Mouse (Mus musculus) embryonic facial prominence, embryonic 13.5 days (tissue): ENCODE measurements at regions not wholly inside any gene's neighbourhood (a gene's known extent, or its start where the extent isn't known, plus 50 kb on each side); places are given as distances from the start of the nearest gene placed in this dataset.
A peak's percentile ranks its signal among the peaks of the same experiment; 100 is the strongest.

Source experiments
- ATAC-seq: fragments of 200-750 bp; cut with Nextera tagmentation; 2 replicates; pipeline ENCODE4 v1.8.0; 2017; ENCODE audit warnings: low read depth; ENCODE audit not compliant: insufficient number of reproducible peaks, insufficient read depth, low FRiP score, low TSS enrichment
- H3K27ac ChIP-seq: fragments of 300-500 bp; sonication (generic); 2 replicates; pipeline ENCODE4 v1.5.1; 2015; ENCODE audit warnings: moderate library complexity, mild to moderate bottlenecking, inconsistent platforms
- H3K27me3 ChIP-seq: fragments of 300-500 bp; sonication (generic); 2 replicates; pipeline ENCODE4 v1.6.1; 2015; ENCODE audit warnings: mild to moderate bottlenecking, inconsistent platforms
- H3K36me3 ChIP-seq: fragments of 300-500 bp; sonication (generic); 2 replicates; pipeline ENCODE4 v1.6.1; 2015; ENCODE audit warnings: mild to moderate bottlenecking, inconsistent platforms
- H3K4me1 ChIP-seq: fragments of 300-500 bp; sonication (generic); 2 replicates; pipeline ENCODE4 v1.6.1; 2015; ENCODE audit warnings: inconsistent platforms
- H3K4me2 ChIP-seq: fragments of 300-500 bp; sonication (generic); 2 replicates; pipeline ENCODE4 v1.6.1; 2015; ENCODE audit warnings: moderate library complexity, mild to moderate bottlenecking, inconsistent platforms
- H3K4me3 ChIP-seq: fragments of 300-500 bp; sonication (generic); 2 replicates; pipeline ENCODE4 v1.5.1; 2015; ENCODE audit warnings: mild to moderate bottlenecking, inconsistent platforms
- H3K9ac ChIP-seq: fragments of 300-500 bp; sonication (generic); 2 replicates; pipeline ENCODE4 v1.6.1; 2015; ENCODE audit warnings: mild to moderate bottlenecking, inconsistent platforms
- H3K9me3 ChIP-seq: fragments of 300-500 bp; sonication (generic); 2 replicates; pipeline ENCODE4 v1.6.1; 2016; ENCODE audit warnings: inconsistent platforms
- WGBS: fragments of 180-500 bp; shearing (Covaris S2); methylation state at CpG from one replicate; pipeline ENCODE4 v1.1.7; 2015; ENCODE audit warnings: mixed read lengths; 5-methylcytosine and 5-hydroxymethylcytosine counted together

DNA sequence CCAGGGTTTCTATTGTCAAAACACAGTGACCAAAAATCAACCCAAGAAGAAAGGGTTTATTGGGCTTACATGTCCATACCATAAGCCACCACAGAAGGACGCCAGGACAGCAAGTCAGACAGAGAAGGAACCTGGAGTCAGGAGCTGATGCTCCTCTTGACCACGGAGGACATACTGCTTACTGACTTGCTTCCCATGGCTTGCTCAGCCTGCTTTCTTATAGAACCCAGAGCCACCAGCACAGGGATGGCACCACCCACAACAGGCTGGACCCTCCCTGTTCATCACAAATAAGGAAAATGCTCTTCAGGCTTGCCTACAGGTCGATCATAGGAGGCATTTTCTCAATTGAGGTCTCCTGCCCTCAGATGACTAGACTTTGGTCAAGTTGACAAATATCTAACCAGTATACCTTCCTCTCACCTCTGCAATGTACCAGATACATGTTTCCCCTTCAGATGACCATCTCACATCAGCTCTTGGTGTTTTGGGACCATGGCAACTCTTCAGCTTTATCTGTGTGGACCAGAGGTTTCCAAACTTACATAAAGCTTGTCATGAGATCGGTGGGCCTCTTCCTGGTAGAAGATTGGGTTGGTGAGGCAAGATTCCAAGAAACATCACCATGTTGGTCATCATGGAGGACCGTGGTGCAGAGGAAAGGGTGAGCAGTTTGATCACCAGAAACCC is 61.2 kb upstream of the Ahctf1 start:
- Histone ChIP-seq H3K36me3 (no peaks in the 10 kb centered on the region), H3K4me1 (no peaks in the 10 kb centered on the region), H3K27me3 (no peaks in the 10 kb centered on the region), H3K4me3 (no peak overlapping the region), H3K9ac (no peak overlapping the region), H3K9me3 (no peaks in the 10 kb centered on the region), H3K4me2 (no peak overlapping the region), H3K27ac (no peak overlapping the region)
- 85% methylated on average over 5 of the region's 5 CpGs for WGBS
- ATAC-seq, result no peak

DNA sequence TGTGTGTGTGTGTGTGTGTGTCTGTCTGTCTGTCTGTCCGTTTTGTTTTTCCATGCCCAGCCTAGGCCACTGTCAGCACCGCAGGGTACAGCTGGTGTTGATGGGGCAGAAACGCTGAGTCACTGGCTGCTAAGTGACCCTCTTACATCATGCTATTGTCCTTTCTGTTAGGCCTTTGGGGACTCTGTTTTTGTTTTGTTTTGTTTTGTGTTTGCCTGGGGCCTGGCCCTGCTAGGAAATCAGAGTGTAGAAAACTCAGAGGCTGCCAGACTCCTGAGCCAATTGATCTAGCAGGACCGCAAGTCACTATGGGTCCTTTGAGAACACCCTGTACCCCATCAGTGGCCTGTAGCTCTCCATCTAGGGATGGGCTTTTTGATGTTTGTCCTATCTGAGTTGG is 59.9 kb upstream of the Ahctf1 start:
- Histone ChIP-seq H3K9ac (no peak overlapping the region), H3K9me3 (no peaks in the 10 kb centered on the region), H3K4me2 (no peak overlapping the region), H3K4me1 (no peaks in the 10 kb centered on the region), H3K27me3 (no peaks in the 10 kb centered on the region), H3K27ac (no peak overlapping the region), H3K36me3 (no peaks in the 10 kb centered on the region), H3K4me3 (no peak overlapping the region)
- no peak for ATAC-seq
- 65% methylated on average over 4 of the region's 4 CpGs for WGBS

DNA sequence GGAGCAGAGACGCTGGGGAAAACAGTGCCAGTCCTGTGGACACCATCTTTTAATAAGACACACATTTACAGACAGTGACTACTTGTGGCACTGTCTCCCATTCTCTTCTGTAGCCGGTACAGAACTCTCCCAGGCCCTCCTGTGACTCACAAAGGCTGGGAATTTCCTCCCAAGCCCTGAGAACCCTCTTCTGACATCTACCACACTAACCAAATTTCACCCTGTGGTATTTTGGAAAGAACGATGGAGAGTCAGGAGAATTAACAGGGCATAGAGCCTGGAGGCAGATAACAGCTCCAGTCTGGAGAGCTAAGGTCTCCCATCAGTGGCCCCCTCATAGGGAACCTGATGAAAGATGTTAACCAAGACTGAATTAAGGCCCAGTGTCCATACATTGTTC is 59.5 kb upstream of the Ahctf1 start:
- Histone ChIP-seq H3K27ac (no peak overlapping the region), H3K4me2 (no peak overlapping the region), H3K36me3 (no peaks in the 10 kb centered on the region), H3K4me1 (no peaks in the 10 kb centered on the region), H3K4me3 (no peak overlapping the region), H3K9ac (no peak overlapping the region), H3K9me3 (no peaks in the 10 kb centered on the region), H3K27me3 (no peaks in the 10 kb centered on the region)
- no peak for ATAC-seq
- WGBS, result 50% methylated on average over 3 of the region's 3 CpGs

DNA sequence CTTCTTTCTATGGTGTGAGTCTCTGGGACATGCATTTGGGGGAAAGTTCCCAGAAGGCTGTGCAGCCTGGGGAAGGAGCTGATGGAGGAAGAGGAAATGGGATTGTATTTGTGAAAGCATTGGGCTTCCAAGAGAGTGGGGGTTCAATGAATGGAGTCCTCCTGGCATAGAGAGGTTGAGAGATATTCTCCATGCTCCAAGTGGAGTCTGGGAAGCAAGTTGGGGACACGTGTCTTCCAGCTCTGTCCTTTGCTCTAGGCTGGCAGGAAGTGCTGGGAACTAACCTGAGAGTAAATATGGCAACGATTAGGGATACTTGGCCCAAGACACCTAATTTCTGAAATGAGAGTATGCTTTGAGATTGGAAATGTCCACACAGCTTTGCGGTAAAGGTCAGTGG is 58.3 kb upstream of the Ahctf1 start:
- Histone ChIP-seq H3K9me3 (no peaks in the 10 kb centered on the region), H3K9ac (no peak overlapping the region), H3K27me3 (no peaks in the 10 kb centered on the region), H3K36me3 (no peaks in the 10 kb centered on the region), H3K4me2 (no peak overlapping the region), H3K27ac (no peak overlapping the region), H3K4me1 (no peaks in the 10 kb centered on the region), H3K4me3 (no peak overlapping the region)
- ATAC-seq, result no peak
- WGBS, result 66% methylated on average over 3 of the region's 3 CpGs

DNA sequence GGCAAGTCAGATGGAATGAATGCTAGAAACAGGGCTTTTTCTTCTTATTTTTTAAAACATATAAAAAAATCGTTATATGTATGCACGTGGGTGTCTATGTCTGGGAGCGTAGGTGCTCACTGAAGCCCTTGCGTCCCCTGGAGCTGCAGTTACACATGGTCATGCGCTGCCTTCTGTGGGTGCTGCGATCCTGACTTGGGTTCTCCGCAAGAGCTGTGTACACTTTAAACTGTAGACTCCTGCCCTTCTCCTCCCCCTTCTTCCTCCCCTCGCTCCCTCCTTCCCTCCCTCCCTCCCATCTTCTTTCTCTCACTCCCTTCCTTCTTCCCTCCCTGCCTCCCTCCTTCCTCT is 56.0 kb upstream of the Ahctf1 start:
- H3K9me3 ChIP-seq, result no peaks in the 10 kb centered on the region
- H3K27ac ChIP-seq, result no peak overlapping the region
- H3K4me3 ChIP-seq, result no peak overlapping the region
- H3K27me3 ChIP-seq, result no peaks in the 10 kb centered on the region
- H3K9ac ChIP-seq, result no peak overlapping the region
- 73% methylated on average over 8 of the region's 8 CpGs for WGBS
- H3K4me1 ChIP-seq, result peaks cover under 1% of the 10 kb centered on the region; the same call in 1 of the 2 replicates
- H3K36me3 ChIP-seq, result no peaks in the 10 kb centered on the region
- no peak overlapping the region for H3K4me2 ChIP-seq
- ATAC-seq, result no peak

DNA sequence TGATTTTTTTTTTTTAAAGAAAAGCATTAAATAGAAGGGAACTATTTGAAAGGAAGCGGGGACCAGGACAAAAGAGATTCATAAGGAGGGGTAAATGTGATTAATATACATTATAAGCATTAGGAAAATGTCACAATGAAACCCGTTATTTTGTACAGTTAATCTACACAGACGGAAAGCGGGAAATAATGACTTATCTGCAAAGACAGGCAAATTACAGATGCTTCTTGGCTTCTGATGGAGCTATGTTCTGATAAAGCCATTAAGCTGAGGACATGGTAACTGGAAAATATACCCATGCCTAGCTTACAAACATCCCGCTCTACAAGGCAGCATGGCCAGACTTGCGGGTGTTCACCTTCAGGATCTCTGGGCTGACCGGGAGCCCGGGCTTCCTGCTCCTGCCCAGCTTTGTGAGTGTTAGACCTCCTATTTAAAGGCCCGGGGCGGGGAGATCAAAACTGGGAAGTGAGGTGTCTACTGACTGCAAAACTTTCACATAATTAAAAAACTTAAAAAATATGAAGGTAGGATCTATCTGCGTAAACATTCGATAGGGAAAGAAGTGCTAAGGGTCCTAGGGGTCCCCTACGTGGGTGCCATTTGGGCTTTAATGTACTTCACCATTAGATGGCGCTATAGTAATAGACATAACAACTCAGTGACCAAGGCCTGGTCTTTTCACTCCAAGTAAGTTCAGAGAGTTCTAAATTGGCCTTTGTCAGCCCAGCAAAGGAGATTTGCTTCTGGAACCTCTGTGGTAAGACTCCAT is 55.5 kb upstream of the Ahctf1 start:
- no peaks in the 10 kb centered on the region for H3K36me3 ChIP-seq
- ATAC-seq, result no peak; the same call in 1 of the 2 replicates
- H3K4me1 ChIP-seq, result peaks cover 5% of the 10 kb centered on the region; the same call in 1 of the 2 replicates
- WGBS, result 44% methylated on average over 14 of the region's 14 CpGs
- H3K4me3 ChIP-seq, result no peak overlapping the region
- H3K27me3 ChIP-seq, result no peaks in the 10 kb centered on the region
- no peak overlapping the region for H3K4me2 ChIP-seq
- no peak overlapping the region for H3K9ac ChIP-seq
- H3K27ac ChIP-seq, result no peak overlapping the region
- H3K9me3 ChIP-seq, result no peaks in the 10 kb centered on the region

DNA sequence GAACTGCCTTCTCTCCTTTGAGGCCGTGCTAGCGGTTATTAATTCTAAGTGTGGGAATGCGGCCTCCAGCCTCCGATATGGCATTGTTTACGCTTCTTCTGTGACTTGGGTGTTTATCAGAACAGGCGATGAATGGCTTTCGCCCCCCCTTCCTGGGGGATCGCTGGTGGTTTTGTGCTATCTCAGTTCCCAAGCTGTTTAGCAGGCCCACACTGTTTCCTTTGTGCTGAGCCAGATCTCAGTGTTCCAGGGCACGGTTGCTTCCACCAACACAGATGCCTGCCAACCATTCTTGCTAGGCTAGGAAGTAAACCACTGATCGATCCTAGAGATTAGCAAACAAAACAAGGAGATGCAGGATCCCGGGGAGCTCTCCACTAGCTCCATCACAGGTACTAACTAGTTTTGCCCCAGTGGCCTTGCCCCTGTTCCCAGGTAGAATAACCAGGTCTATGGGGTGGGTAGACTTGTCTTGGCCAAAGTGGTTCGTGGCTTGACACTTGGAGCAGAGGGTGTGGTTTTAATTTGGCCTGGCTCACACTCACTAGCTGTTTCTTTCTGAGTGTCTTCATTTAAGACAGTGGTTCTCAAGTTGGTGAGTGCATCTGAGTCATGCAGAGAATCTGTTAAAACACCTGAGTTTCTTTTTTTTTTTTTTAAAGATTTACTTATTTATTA is 50.9 kb upstream of the Ahctf1 start:
- Histone ChIP-seq H3K4me1 (peaks cover 5% of the 10 kb centered on the region; the same call in 1 of the 2 replicates), H3K27me3 (no peaks in the 10 kb centered on the region), H3K27ac (no peak overlapping the region), H3K36me3 (no peaks in the 10 kb centered on the region), H3K4me2 (no peak overlapping the region), H3K4me3 (no peak overlapping the region), H3K9me3 (no peaks in the 10 kb centered on the region), H3K9ac (0 out of 2 replicates have a peak overlapping the region, but pooled peaks have one; percentile 11)
- ATAC-seq, result no peak
- WGBS, result 61% methylated on average over 12 of the region's 12 CpGs
